Mouse (Mus musculus) hindbrain, embryonic 12.5 days (tissue): ENCODE data around the gene Mdc1. TPM values are rescaled to one million over a fixed set of nuclear protein-coding genes. Genes with fewer than 3 reads are reported as not detected.

Experiments
- ATAC-seq: fragments of 200-750 bp; cut with Nextera tagmentation; 2 replicates; pipeline ENCODE4 v1.8.0; 2017; ENCODE audit warnings: moderate TSS enrichment; ENCODE audit not compliant: low FRiP score
- H3K27ac ChIP-seq: fragments of 300-500 bp; sonication (generic); 2 replicates; pipeline ENCODE4 v1.5.1; 2016; ENCODE audit warnings: mild to moderate bottlenecking
- H3K27me3 ChIP-seq: fragments of 300-500 bp; sonication (generic); 2 replicates; pipeline ENCODE4 v1.6.1; 2016; ENCODE audit warnings: mild to moderate bottlenecking
- H3K36me3 ChIP-seq: fragments of 300-500 bp; sonication (generic); 2 replicates; pipeline ENCODE4 v1.6.1; 2016; ENCODE audit warnings: mild to moderate bottlenecking
- H3K4me1 ChIP-seq: fragments of 300-500 bp; sonication (generic); 2 replicates; pipeline ENCODE4 v1.6.1; 2016
- H3K4me2 ChIP-seq: fragments of 300-500 bp; sonication (generic); replicated peaks from 2 replicates; pipeline ENCODE4 v1.6.1; 2016; ENCODE audit warnings: mild to moderate bottlenecking
- H3K4me3 ChIP-seq: fragments of 300-500 bp; sonication (generic); 2 replicates; pipeline ENCODE4 v1.5.1; 2016; ENCODE audit warnings: mild to moderate bottlenecking
- H3K9ac ChIP-seq: fragments of 300-500 bp; sonication (generic); 2 replicates; pipeline ENCODE4 v1.6.1; 2016; ENCODE audit warnings: mild to moderate bottlenecking, moderate library complexity
- H3K9me3 ChIP-seq: fragments of 300-500 bp; sonication (generic); replicated peaks from 2 replicates; pipeline ENCODE4 v1.6.1; 2016; ENCODE audit warnings: mild to moderate bottlenecking
- WGBS: fragments of 180-500 bp; shearing (Covaris S2); methylation state at CpG from one replicate; pipeline ENCODE4 v1.1.7; 2016; 5-methylcytosine and 5-hydroxymethylcytosine counted together
- polyA plus RNA-seq: library from polyadenylated mRNA; unstranded; fragments of >200 nt; fragmentation: Nextera tagmentation; extraction: Ambion mirVana; gene quantifications from 2 replicates; pipeline ENCODE4 v1.2.1, GENCODE M21; 2016

Mdc1 gene
- polyA plus RNA-seq, 1 experiment from 2014 or later: 14.4 TPM

GRCm38 (mm10) chr17:35824402-35824801 lies 16.9 kb upstream of the Mdc1 start:
- Histone ChIP-seq H3K9ac (peak overlapping the region; percentile 74; the same call in 1 of the 2 replicates), H3K4me2 (peak overlapping the region; percentile 83), H3K4me3 (peak overlapping the region; percentile 58; the same call in 1 of the 2 replicates), H3K27me3 (peaks cover 14% of the 10 kb centered on the region), H3K36me3 (peaks cover 34% of the 10 kb centered on the region), H3K27ac (no peak overlapping the region), H3K4me1 (peaks cover 33% of the 10 kb centered on the region), H3K9me3 (no peaks in the 10 kb centered on the region)
- no peak for ATAC-seq
- 64% methylated on average over 7 of the region's 7 CpGs for WGBS

- Histone ChIP-seq H3K4me2 (no peak overlapping the region), H3K36me3 (peaks cover 34% of the 10 kb centered on the region), H3K9ac (no peak overlapping the region), H3K27ac (no peak overlapping the region), H3K27me3 (peaks cover 6% of the 10 kb centered on the region; the same call in 1 of the 2 replicates), H3K9me3 (no peaks in the 10 kb centered on the region), H3K4me3 (no peak overlapping the region), H3K4me1 (peaks cover 38% of the 10 kb centered on the region)
- ATAC-seq: no peak
- WGBS: 94% methylated on average over 13 of the region's 13 CpGs
These were observed 16.0 kb upstream of the Mdc1 start for GRCm38 (mm10) chr17:35825109-35825850.

- 3% methylated on average over 21 of the region's 21 CpGs for WGBS
- Histone ChIP-seq H3K4me1 (peaks cover 21% of the 10 kb centered on the region), H3K27me3 (no peaks in the 10 kb centered on the region), H3K9me3 (no peaks in the 10 kb centered on the region), H3K9ac (0 out of 2 replicates have a peak overlapping the region, but pooled peaks have one; percentile 32), H3K4me3 (0 out of 2 replicates have a peak overlapping the region, but pooled peaks have one; percentile 7), H3K4me2 (0 out of 2 replicates have a peak overlapping the region, but pooled peaks have one; percentile 21), H3K27ac (0 out of 2 replicates have a peak overlapping the region, but pooled peaks have one; percentile 9), H3K36me3 (peaks cover 67% of the 10 kb centered on the region)
- peak; percentile 52 for ATAC-seq
These were observed 11.6 kb upstream of the Mdc1 start for GRCm38 (mm10) chr17:35829737-35830136.

DNA sequence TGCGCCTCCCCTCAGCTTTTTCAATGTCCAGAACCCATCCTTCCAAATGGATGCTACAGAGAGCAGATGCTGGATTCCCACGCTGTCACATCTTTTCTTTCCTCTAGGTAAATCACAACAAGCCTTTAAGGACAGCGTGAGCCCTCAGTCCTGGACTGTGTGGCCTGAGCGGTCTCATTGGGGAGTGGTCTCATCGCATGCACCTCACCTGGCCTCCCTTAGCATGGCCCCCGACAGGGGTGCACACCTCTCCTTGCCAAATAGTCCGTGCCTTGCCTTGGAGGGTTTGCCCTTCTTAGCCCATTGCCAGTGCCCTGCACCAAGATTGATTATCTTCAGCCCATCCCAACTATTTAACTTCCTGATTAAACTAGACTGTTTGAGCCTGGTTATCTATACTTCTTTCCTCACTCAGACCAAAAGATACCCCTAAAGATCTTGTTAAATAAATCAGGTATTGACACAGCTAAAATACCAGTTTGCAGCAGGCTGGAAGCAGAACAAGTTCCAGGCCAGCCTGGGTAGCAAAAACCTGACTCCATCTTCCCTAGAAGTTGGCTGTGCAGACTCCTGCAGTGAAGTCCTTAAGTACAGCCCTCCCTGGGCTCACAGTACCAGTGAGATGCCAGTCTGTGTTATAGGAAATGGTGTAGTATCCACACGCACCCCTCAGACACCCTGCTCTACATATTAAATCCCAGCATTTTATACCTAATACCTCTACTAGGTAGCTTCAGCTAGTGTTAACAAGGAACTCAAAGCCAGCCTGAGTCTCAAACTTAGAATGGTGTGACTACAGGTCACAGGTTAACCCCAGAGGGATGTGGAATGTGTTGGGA lies 8.7 kb upstream of the Mdc1 start:
- H3K27ac ChIP-seq: peak overlapping the region; percentile 13; the same call in 1 of the 2 replicates
- peaks cover 35% of the 10 kb centered on the region for H3K4me1 ChIP-seq
- no peak overlapping the region for H3K4me2 ChIP-seq
- peaks cover 63% of the 10 kb centered on the region for H3K36me3 ChIP-seq
- no peaks in the 10 kb centered on the region for H3K9me3 ChIP-seq
- 71% methylated on average over 8 of the region's 8 CpGs for WGBS
- no peaks in the 10 kb centered on the region for H3K27me3 ChIP-seq
- no peak for ATAC-seq
- no peak overlapping the region for H3K9ac ChIP-seq
- no peak overlapping the region for H3K4me3 ChIP-seq

DNA sequence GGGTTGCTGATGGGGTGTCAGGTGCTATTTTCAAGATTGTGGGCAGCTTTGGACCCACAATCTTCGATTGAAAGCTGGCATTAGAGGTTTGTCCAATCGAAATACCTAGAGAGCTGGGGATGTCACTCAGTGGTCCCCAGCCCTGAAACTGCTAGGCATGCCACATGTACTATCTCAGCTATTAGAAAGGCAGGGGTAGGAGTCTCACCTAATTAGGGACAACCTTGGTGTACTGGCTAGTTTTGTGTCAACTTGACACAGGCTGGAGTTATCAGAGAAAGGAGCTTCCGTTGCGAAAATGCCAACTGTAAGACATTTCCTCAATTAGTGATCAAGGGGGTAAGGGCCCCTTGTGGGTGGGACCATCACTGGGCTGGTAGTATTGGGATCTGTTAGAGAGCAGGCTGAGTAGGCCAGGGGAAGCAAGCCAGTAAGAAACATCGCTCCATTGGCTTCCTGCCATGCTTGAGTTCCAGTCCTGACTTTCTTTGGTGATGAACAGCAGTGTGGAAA lies 8.0 kb upstream of the Mdc1 start:
- Histone ChIP-seq H3K4me2 (no peak overlapping the region; the same call in 1 of the 2 replicates), H3K4me3 (no peak overlapping the region), H3K4me1 (peaks cover 35% of the 10 kb centered on the region), H3K9me3 (no peaks in the 10 kb centered on the region), H3K9ac (no peak overlapping the region), H3K27ac (peak overlapping the region; percentile 4; the same call in 1 of the 2 replicates), H3K27me3 (no peaks in the 10 kb centered on the region), H3K36me3 (peaks cover 57% of the 10 kb centered on the region)
- no peak for ATAC-seq
- WGBS: 32% methylated on average over 5 of the region's 5 CpGs

GRCm38 (mm10) chr17:35833894-35834293 lies 7.4 kb upstream of the Mdc1 start:
- Histone ChIP-seq H3K4me1 (peaks cover 35% of the 10 kb centered on the region), H3K4me3 (peak overlapping the region; percentile 2; the same call in 1 of the 2 replicates), H3K9me3 (no peaks in the 10 kb centered on the region), H3K4me2 (peak overlapping the region; percentile 20), H3K36me3 (peaks cover 54% of the 10 kb centered on the region), H3K27ac (no peak overlapping the region), H3K9ac (no peak overlapping the region), H3K27me3 (no peaks in the 10 kb centered on the region)
- no peak for ATAC-seq
- WGBS: 64% methylated on average over 5 of the region's 5 CpGs

DNA sequence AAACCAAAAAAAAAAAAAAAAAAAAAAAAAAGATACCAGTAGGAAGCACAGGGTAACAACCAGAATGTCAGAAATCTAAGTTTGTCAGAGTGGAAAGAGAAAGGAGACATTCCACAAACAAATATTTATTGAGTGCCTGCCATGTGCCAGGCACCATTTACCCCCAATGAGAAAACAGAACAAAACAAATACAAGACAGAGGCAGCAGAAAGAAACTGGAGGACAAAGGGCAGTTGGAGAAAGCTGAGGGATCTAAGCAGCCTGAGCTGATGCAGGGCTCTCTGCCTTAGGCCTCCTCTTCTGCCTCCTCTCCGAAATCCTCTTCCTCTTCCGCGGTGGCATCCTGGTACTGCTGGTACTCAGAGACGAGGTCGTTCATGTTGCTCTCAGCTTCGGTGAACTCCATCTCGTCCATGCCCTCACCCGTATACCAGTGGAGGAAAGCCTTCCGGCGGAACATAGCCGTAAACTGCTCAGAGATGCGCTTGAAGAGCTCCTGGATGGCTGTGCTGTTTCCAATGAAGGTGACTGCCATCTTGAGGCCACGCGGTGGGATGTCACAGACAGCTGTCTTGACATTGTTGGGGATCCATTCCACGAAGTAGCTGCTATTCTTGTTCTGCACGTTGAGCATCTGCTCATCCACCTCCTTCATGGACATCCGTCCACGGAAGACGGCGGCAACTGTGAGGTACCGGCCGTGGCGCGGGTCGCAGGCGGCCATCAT lies 6.5 kb upstream of the Mdc1 start:
- Histone ChIP-seq H3K9me3 (no peaks in the 10 kb centered on the region), H3K4me2 (peak overlapping the region; percentile 79), H3K4me3 (peak overlapping the region; percentile 80), H3K9ac (peak overlapping the region; percentile 97), H3K27ac (peak overlapping the region; percentile 35; the same call in 1 of the 2 replicates), H3K36me3 (peaks cover 54% of the 10 kb centered on the region), H3K4me1 (peaks cover 41% of the 10 kb centered on the region), H3K27me3 (no peaks in the 10 kb centered on the region)
- no peak for ATAC-seq
- 79% methylated on average over 26 of the region's 26 CpGs for WGBS

DNA sequence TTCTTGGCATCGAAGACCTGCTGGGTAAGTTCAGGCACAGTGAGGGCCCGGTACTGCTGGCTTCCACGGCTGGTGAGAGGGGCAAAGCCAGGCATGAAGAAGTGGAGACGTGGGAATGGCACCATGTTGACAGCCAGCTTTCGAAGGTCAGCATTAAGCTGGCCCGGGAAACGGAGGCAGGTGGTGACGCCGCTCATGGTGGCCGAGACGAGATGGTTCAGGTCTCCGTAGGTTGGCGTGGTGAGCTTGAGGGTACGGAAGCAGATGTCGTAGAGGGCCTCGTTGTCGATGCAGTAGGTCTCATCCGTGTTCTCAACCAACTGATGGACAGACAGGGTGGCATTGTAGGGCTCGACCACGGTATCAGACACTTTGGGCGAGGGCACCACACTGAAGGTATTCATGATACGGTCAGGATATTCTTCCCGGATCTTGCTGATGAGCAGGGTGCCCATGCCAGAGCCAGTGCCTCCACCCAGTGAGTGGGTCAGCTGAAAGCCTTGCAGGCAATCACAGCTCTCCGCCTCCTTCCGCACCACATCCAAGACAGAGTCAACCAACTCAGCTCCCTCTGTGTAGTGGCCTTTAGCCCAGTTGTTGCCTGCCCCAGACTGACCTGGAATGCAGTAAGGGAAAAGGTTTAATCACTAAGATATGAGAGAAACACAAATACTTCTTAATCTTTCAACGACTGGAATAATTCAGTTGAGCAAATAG lies 5.7 kb upstream of the Mdc1 start:
- Histone ChIP-seq H3K4me1 (peaks cover 37% of the 10 kb centered on the region), H3K9me3 (no peaks in the 10 kb centered on the region), H3K4me2 (peak overlapping the region; percentile 79), H3K4me3 (peak overlapping the region; percentile 80), H3K36me3 (peaks cover 53% of the 10 kb centered on the region), H3K27me3 (no peaks in the 10 kb centered on the region), H3K9ac (peak overlapping the region; percentile 97), H3K27ac (no peak overlapping the region)
- WGBS: 81% methylated on average over 26 of the region's 26 CpGs
- ATAC-seq: no peak

GRCm38 (mm10) chr17:35836178-35836965 lies 4.9 kb upstream of the Mdc1 start:
- Histone ChIP-seq H3K4me1 (peaks cover 37% of the 10 kb centered on the region), H3K36me3 (peaks cover 47% of the 10 kb centered on the region), H3K9me3 (no peaks in the 10 kb centered on the region), H3K27me3 (no peaks in the 10 kb centered on the region), H3K4me3 (peak overlapping the region; percentile 80), H3K4me2 (peak overlapping the region; percentile 79), H3K9ac (peak overlapping the region; percentile 97), H3K27ac (peak overlapping the region; percentile 99)
- WGBS: 9% methylated on average over 24 of the region's 24 CpGs
- no peak for ATAC-seq

- ATAC-seq: peak; percentile 27
- H3K27me3 ChIP-seq: no peaks in the 10 kb centered on the region
- peak overlapping the region; percentile 97 for H3K9ac ChIP-seq
- peak overlapping the region; percentile 99 for H3K27ac ChIP-seq
- H3K4me2 ChIP-seq: peak overlapping the region; percentile 79
- peaks cover 46% of the 10 kb centered on the region for H3K36me3 ChIP-seq
- peak overlapping the region; percentile 80 for H3K4me3 ChIP-seq
- H3K4me1 ChIP-seq: peaks cover 40% of the 10 kb centered on the region
- no peaks in the 10 kb centered on the region for H3K9me3 ChIP-seq
- 0% methylated on average over 23 of the region's 25 CpGs for WGBS
These were observed 4.3 kb upstream of the Mdc1 start for GRCm38 (mm10) chr17:35836991-35837422.
